Mouse (Mus musculus) limb, embryonic 12.5 days (tissue): ENCODE measurements around the gene Kcnmb3. TPM values are rescaled to one million over a fixed set of nuclear protein-coding genes. Genes with fewer than 3 reads are reported as not detected.

Source experiments
- ATAC-seq: fragments of 200-750 bp; cut with Nextera tagmentation; 2 replicates; pipeline ENCODE4 v1.8.0; 2017; ENCODE audit warnings: low read depth, moderate TSS enrichment; ENCODE audit not compliant: insufficient number of reproducible peaks, insufficient read depth, low FRiP score, low TSS enrichment
- H3K27ac ChIP-seq: fragments of 300-500 bp; sonication (generic); 2 replicates; pipeline ENCODE4 v1.5.1; 2016; ENCODE audit warnings: mild to moderate bottlenecking, moderate library complexity
- H3K27me3 ChIP-seq: fragments of 300-500 bp; sonication (generic); 2 replicates; pipeline ENCODE4 v1.6.1; 2016; ENCODE audit warnings: mild to moderate bottlenecking, moderate library complexity
- H3K36me3 ChIP-seq: fragments of 300-500 bp; sonication (generic); 2 replicates; pipeline ENCODE4 v1.6.1; 2016; ENCODE audit warnings: mild to moderate bottlenecking, moderate library complexity
- H3K4me1 ChIP-seq: fragments of 300-500 bp; sonication (generic); replicated peaks from 2 replicates; pipeline ENCODE4 v1.6.1; 2016
- H3K4me2 ChIP-seq: fragments of 300-500 bp; sonication (generic); 2 replicates; pipeline ENCODE4 v1.6.1; 2016; ENCODE audit warnings: mild to moderate bottlenecking, moderate library complexity
- H3K4me3 ChIP-seq: fragments of 300-500 bp; sonication (generic); replicated peaks from 2 replicates; pipeline ENCODE4 v1.5.1; 2016; ENCODE audit warnings: mild to moderate bottlenecking
- H3K9ac ChIP-seq: fragments of 300-500 bp; sonication (generic); replicated peaks from 2 replicates; pipeline ENCODE4 v1.6.1; 2016; ENCODE audit warnings: mild to moderate bottlenecking, moderate library complexity
- H3K9me3 ChIP-seq: fragments of 300-500 bp; sonication (generic); 2 replicates; pipeline ENCODE4 v1.6.1; 2016; ENCODE audit warnings: mild to moderate bottlenecking, moderate library complexity
- WGBS: fragments of 180-500 bp; shearing (Covaris S2); methylation state at CpG from one replicate; pipeline ENCODE4 v1.1.7; 2016; 5-methylcytosine and 5-hydroxymethylcytosine counted together
- polyA plus RNA-seq: library from polyadenylated mRNA; unstranded; fragments of >200 nt; fragmentation: Nextera tagmentation; extraction: Ambion mirVana; gene quantifications from 2 replicates; pipeline ENCODE4 v1.2.1, GENCODE M21; 2016

The Kcnmb3 gene
- polyA plus RNA-seq, 1 experiment from 2014 or later: 0.20 TPM

DNA sequence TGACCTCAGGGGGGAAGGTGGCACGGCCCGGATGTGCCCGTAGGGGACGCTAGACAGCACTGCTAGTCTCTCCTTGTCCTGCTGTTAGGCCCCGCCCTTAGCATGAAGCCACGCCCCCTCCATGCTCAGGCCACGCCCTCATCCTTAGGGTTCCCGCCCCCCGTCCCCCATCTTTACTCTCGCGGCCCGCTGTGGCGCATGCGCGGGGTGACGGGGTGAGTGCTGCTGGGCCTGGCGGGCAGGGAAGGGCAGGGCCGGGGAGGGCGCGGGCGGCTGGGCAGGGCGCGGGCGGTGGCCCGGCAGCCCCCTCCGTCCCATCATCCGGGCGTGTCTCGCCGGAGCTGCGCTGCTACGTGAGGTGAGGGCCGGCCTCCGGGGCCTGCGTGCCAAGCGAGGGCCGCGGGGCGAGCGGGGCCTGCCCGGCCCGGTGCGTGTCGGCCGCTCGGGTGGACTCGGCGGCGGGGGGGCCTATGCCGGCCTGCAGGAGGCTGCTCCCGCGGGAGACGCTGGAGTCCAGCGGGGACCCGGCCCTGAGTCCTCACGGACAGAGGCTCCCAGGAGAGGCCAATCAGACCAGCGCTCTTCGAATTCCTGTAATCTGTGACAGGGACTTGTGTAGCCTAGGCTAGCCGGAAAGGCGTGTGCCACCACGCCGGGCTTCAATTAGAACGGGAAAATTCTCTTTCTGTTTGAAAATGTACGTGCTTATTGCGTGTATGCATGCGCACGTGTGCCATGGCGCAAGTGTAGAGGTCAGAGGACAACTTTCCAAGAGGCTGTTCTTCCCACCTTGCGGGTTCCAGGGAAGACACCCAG, 18.6 kb upstream of the Kcnmb3 start:
- peaks cover 14% of the 10 kb centered on the region; the same call in 1 of the 2 replicates for H3K36me3 ChIP-seq
- ATAC-seq: peak; percentile 85
- 1% methylated on average over 61 of the region's 69 CpGs for WGBS

DNA sequence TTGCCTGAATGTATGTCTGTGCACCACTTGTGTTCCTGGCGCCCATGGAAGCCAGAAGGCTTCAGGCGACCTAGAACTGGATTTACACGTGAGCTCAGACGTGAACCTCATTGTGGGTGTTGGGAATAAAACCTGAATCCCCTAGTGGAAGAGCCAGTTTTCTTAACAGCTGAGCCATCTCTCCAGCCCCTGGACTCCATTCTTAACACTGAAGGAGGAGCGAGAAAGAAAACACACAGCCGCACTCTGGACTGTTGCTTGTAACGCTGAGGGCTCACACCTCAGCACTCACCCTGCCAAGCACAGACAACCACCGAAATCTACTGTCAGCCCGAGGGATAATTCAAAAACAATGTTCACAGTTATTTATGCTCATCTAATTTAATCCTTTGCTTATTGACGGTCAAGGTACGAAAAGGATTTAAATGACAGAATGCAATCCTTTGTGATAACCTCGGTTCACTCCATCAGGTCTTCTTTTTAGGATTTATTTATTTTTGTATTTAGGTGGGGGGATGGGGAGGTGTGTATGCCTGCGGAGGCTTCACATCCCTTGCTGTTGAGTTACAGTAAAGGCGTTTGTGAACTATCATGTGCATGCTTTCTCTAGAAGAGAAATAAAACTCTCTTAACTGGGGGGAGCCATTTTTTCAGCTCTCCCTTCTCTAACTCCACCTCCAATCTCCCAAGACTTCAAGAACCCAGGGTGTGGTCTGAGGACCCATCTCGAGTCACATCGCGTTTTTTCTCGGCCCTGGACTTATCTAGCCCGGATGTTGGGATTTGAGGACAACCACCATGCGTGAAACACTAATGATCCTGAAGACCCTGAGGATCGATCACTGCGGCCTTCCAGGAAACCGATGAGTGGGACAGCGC, 17.7 kb upstream of the Kcnmb3 start, which contains the start of gene Zfp639:
Gene Zfp639 (plus strand): TSS at position 764 of the 879 bp plus-strand sequence.
- Histone ChIP-seq H3K27me3 (no peaks in the 10 kb centered on the region), H3K9ac (peak within 1 kb of the TSS; percentile 94), H3K36me3 (peaks cover 8% of the 10 kb centered on the region; the same call in 1 of the 2 replicates), H3K4me2 (peak within 1 kb of the TSS; percentile 66), H3K27ac (peak within 1 kb of the TSS; percentile 81), H3K4me3 (peak within 1 kb of the TSS; percentile 95), H3K4me1 (peaks cover 25% of the 10 kb centered on the region), H3K9me3 (no peaks in the 10 kb centered on the region)
- ATAC-seq: no peak; the same call in 1 of the 2 replicates
- 10% methylated on average over 24 of the region's 24 CpGs for WGBS

More for the DNA sequence above, 18.6 kb upstream of the Kcnmb3 start:
- H3K27me3 ChIP-seq: no peaks in the 10 kb centered on the region
- peaks cover 25% of the 10 kb centered on the region for H3K4me1 ChIP-seq
- peak overlapping the region; percentile 66 for H3K4me2 ChIP-seq
- H3K4me3 ChIP-seq: peak overlapping the region; percentile 95
- peak overlapping the region; percentile 94 for H3K9ac ChIP-seq
- no peaks in the 10 kb centered on the region for H3K9me3 ChIP-seq
- H3K27ac ChIP-seq: peak overlapping the region; percentile 81

DNA sequence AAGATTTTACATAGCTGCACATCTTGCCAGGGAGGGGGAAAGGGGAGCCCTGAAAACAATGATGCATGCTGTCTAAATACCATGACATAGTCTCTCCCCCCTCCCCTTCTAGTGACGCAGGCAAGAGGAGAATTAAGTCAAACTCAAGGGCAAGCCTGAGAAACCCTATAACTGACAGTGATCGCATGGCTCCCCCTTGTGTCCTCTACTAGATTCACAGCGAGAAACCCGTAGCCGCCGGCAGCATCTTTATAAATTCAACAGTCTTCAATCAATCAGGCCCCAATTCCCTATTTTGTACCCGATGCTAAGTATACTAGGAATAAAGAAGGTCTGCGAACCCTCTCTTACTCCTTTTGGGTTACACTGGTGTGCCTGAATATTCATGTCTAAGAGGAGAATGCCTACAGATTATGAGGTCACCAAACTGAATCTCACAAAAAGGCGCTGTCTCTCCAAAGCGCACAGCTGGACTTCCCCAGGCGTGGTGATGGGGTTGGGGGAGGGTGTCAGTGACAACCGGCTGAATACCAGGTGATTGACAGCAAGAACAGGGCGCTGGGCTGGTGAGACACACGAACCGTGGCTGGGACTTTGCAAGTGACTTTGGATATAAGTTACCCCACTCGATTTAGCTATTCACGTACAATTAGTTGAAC, 16.8 kb upstream of the Kcnmb3 start:
- H3K4me1 ChIP-seq: peaks cover 25% of the 10 kb centered on the region
- no peak overlapping the region; the same call in 1 of the 2 replicates for H3K4me3 ChIP-seq
- H3K27ac ChIP-seq: no peak overlapping the region
- no peak overlapping the region for H3K9ac ChIP-seq
- no peaks in the 10 kb centered on the region for H3K9me3 ChIP-seq
- H3K36me3 ChIP-seq: peaks cover 6% of the 10 kb centered on the region; the same call in 1 of the 2 replicates
- no peaks in the 10 kb centered on the region for H3K27me3 ChIP-seq
- no peak for ATAC-seq
- peak overlapping the region; percentile 66 for H3K4me2 ChIP-seq
- WGBS: 2% methylated on average over 17 of the region's 17 CpGs

DNA sequence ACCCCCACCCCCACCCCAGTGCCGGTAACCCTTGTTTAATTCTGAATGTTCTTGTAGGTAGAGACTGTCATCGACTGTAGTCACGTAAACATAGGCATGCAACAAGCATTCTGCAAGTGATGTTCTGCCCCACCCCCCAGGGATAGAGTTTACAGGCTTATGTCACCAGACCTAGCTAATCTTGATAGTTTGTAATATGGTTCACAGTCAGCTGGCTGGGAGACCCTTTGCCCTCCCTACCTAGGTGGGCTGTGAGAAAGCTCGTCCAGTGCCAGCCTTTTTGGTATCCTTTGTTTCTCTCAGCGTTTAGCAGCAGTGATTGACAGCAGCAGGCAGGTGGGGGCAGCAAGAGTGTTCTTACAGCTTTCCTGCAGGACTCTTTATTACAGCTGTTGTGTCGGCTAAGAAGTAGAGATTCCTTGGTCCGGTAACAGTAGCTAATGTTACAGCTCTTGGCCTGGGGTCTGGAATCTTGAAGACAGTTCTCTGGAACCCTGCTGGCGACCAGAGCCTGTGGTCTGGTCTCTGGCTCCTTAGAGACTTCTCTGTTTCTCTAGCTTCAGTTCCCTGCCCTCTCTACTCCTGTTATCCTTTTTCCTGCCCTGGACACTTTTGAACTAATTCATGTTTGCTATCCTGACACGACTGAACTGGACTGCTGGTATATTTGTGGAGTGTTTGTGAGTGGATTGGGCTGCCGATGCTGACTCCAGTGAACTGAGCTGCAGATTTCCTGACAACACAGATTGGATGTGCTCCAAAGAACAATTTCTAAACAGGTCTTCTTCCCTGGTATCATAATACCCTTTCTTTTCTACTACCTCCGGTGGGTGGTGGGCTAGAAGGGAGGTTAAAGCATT, 14.6 kb upstream of the Kcnmb3 start:
- no peaks in the 10 kb centered on the region for H3K27me3 ChIP-seq
- no peak overlapping the region for H3K27ac ChIP-seq
- no peak overlapping the region for H3K4me2 ChIP-seq
- H3K9me3 ChIP-seq: no peaks in the 10 kb centered on the region
- H3K9ac ChIP-seq: no peak overlapping the region
- 58% methylated on average over 11 of the region's 11 CpGs for WGBS
- peaks cover 14% of the 10 kb centered on the region for H3K4me1 ChIP-seq
- no peaks in the 10 kb centered on the region for H3K36me3 ChIP-seq
- no peak overlapping the region for H3K4me3 ChIP-seq
- ATAC-seq: no peak

DNA sequence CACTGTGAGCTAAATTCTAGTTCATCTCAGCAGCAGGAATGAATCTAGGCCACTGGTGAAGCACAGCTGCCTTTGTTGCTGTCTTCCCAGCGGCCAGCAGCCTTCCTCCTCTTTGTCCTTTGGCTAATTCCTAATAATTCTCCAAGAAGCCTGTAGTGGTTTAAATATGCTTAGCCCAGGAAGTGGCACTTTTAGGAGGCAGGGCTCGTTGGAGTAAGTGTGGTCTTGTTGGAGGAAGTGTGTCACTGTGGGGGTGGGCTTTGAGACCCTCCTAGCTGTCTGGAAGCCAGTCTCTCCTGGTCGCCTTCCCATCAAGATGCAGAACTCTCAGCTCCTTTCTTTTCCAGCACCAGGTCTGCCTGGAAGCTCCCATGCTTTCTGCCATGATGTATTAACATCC, 13.8 kb upstream of the Kcnmb3 start:
- Histone ChIP-seq H3K9me3 (no peaks in the 10 kb centered on the region), H3K36me3 (no peaks in the 10 kb centered on the region), H3K4me2 (no peak overlapping the region), H3K4me3 (no peak overlapping the region), H3K9ac (no peak overlapping the region), H3K27ac (no peak overlapping the region), H3K27me3 (no peaks in the 10 kb centered on the region), H3K4me1 (peaks cover 9% of the 10 kb centered on the region)
- WGBS: 76% methylated on average over 3 of the region's 3 CpGs
- no peak for ATAC-seq

DNA sequence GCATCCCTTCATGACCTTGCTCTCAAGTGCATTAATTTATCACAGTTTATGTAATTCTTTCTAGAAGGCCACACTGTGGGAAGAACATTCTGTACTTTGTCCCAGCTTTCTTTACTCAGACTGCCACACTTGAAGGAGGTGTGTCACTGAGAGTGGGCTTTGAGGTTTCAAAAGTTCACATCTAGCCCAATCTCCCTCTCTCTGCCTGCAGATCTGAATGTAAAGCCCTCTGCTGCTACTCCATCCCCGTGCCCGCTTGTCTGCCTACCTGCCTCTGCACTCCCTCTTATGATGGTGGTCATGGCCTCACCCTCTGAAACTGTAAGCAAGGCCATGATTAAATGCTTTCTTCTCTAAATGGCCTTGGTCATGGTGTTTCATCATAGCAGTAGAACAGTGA, 8.3 kb upstream of the Kcnmb3 start:
- Histone ChIP-seq H3K27me3 (no peaks in the 10 kb centered on the region), H3K27ac (no peak overlapping the region), H3K4me2 (no peak overlapping the region), H3K9me3 (no peaks in the 10 kb centered on the region), H3K36me3 (no peaks in the 10 kb centered on the region), H3K4me3 (no peak overlapping the region), H3K4me1 (no peaks in the 10 kb centered on the region), H3K9ac (no peak overlapping the region)
- no peak for ATAC-seq
- 94% methylated on average over 2 of the region's 2 CpGs for WGBS

DNA sequence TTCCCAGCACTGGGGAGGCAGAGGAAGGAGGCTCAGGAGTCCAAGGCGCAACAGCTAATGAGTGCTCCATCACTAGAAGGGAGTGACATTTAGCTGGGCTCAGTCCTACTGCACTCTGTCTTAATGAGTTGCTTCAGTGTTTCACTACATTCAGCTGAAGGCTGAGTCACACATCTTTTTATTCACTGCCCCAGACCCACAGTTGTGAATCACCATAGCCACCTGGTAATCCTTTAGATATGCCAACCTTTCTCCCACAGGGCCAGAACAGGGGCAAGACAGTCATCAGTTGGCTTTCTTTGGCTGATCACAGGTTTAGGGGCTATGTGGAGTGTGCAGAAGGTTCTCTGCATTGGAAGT, 4.7 kb upstream of the Kcnmb3 start:
- Histone ChIP-seq H3K27ac (no peak overlapping the region), H3K4me3 (no peak overlapping the region), H3K36me3 (no peaks in the 10 kb centered on the region), H3K4me1 (no peaks in the 10 kb centered on the region), H3K9ac (no peak overlapping the region), H3K4me2 (no peak overlapping the region), H3K9me3 (no peaks in the 10 kb centered on the region), H3K27me3 (no peaks in the 10 kb centered on the region)
- 83% methylated on average over 1 of the region's 1 CpGs for WGBS
- ATAC-seq: no peak

DNA sequence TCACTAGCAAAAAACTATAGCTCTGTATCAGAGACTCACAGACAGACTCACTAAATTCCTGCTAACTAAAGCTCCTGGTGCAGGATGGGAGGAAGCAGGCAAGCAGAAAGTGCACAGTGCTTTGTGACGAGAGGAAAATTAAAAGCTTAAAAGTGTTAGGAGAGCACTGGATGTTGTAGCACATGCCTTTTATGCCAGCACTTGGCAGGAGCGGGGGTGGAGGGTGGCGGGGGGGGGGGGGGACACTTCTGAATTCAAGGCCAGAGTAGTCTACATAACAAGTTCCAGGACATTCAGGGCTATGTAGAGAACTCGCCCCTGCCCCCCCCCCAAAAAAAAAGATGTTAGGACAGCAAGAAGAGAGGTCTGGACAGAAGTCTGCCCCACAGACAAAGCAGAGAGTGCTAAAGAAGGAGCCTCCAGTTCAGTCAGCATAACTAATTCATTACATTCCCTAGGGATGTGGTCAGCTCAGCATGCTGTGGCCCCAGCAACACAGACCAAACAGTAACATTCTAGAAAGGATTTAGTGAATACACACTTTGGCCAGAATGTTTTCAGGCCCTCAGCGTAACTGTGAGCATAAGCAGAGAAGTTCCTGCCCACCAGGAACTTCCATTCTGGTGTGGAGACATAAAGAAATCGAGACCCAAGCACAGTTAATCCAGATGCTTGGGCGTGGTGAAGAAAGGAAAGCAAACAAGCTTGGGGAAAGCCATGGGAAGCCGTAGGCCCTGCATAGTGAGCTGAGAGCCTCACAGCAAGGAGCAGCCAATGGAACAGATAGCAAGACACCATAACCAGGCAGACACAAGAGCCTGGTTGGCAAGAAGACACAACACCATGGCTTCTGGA, 4.1 kb upstream of the Kcnmb3 start:
- Histone ChIP-seq H3K36me3 (no peaks in the 10 kb centered on the region), H3K4me1 (no peaks in the 10 kb centered on the region), H3K9me3 (no peaks in the 10 kb centered on the region), H3K9ac (no peak overlapping the region), H3K4me3 (no peak overlapping the region), H3K27ac (no peak overlapping the region), H3K27me3 (no peaks in the 10 kb centered on the region), H3K4me2 (no peak overlapping the region)
- 59% methylated on average over 8 of the region's 8 CpGs for WGBS
- ATAC-seq: no peak

DNA sequence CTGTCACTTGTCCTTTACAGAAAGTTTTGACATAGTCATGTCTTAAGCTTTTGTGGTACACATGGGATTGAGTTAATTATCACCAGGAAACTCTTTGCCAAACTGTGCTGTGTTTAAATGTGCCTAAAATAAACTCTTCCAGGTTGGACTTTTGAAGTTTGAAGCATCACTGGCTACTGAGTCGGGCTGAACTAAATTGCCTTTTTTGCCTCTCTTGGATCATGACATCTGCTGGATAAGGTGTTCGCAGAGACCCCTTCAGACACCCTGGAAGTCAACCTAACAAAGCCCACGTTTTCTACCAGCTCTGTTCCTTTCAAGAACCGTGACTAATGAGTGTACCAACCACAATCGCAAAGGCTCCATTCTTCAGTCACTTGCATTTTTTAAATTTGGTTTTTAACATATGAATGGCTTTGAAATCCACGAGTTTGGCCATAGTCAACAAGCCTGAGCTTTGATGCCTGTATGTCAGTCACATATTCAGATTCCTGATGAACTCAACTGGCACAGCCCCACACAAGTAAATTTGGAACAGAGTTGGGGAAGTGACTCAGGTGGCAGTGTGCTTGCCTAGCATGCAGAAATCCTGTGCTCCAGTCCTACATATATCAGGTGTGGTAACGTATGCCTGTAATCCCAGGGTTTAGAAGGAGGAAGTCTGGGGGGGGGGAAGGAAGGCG, 3.2 kb upstream of the Kcnmb3 start:
- H3K36me3 ChIP-seq: no peaks in the 10 kb centered on the region
- H3K4me1 ChIP-seq: no peaks in the 10 kb centered on the region
- H3K4me2 ChIP-seq: no peak overlapping the region
- no peaks in the 10 kb centered on the region for H3K9me3 ChIP-seq
- no peak for ATAC-seq
- H3K27ac ChIP-seq: no peak overlapping the region
- H3K9ac ChIP-seq: no peak overlapping the region
- WGBS: 58% methylated on average over 8 of the region's 8 CpGs
- H3K4me3 ChIP-seq: no peak overlapping the region
- no peaks in the 10 kb centered on the region for H3K27me3 ChIP-seq
